Mouse (Mus musculus) layer of hippocampus, adult 9-10 months (tissue): ENCODE measurements around the gene Sec23ip.

Source experiments
- DNase-seq: peaks from one replicate; pipeline ENCODE4 v3.0.0; 2022; ENCODE audit warnings: low spot score

The Sec23ip gene

DNA sequence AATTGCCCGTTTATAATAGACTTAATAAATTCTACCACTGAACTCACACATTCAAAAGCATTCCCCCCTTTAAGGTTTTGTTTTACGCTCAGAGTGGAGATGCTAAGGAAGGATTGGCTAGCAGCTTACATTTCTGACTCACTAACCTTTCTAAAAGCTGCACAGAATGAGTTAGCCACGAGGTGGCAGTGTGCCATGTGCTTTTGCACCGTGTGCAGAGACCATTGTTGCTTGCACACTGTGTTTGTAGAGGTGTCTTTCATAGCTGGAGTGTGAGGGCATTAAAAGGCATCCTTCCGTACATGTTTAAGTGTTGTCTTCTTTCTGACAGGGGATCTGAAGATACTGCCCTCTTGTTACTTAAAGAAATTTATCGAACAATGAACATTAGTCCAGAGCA is 34.6 kb downstream of the Sec23ip start:
- DNase-seq = peak; percentile 13

DNA sequence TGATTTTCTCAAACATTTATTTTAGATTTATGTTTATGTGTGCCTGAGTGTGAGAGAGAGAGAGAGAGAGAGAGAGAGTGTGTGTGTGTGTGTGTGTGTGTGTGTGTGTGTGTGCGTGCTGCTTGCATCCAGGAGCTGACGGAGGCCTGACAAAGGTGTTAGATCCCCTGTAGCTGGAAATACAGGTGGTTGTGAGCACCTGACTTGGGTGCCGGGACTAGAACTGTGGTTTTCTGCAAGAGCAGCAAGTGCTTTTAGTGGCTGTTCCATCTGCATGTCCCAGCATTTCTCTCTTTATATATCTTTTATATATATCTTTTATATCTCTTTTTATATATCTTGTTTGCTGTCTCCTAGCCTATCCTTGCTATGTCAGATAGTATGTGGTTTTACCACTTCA is 37.1 kb downstream of the Sec23ip start:
- DNase-seq = no peak

DNA sequence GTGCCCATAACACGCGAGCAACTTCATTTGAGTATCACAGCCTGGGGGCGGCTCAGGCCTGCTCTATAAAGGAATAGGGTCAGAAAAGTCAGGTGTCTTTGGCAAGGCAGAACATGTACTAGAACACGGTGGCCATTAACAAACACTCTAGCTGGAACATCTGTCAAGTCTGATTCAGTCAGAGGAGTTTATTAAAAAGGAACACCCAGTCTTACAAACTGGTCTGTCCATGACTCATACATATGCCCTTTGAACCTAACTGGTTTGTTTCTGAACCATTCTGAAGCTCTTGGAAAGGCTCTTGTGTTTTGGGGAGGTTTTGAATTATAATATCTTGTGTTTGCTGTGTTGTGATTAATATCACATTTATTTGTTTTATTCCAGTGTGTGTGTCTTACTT is 45.3 kb downstream of the Sec23ip start:
- DNase-seq = no peak

DNA sequence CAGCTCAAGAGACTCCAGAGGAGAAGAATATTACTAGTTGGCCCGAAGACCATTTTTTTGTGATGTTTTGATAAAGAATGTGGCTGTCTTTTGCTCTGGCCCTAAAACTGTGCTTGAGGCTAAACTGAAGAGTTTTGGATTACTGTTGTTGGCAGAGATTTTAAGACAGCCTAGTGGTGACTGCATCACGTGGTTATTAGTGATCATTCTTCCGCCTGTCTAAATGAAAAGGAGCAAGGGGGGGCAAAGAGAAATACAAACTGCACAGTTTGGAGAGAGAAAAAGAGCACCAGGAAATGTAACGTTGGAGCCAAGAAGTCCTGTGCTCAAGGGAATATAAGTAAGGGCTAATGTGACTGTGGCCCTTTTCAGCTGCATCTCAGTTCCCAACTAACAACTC is 48.7 kb downstream of the Sec23ip start:
- no peak for DNase-seq

GRCm38 (mm10) chr7:128824986-128825563 is 80.3 kb downstream of the Sec23ip start:
- DNase-seq = no peak

- no peak for DNase-seq
Observed at GRCm38 (mm10) chr7:128832455-128833081, 87.8 kb downstream of the Sec23ip start.

GRCm38 (mm10) chr7:128833196-128833595 is 88.5 kb downstream of the Sec23ip start:
- no peak for DNase-seq
